Mouse (Mus musculus): ENCODE measurements around the gene Psmf1. TPM values are rescaled to one million over a fixed set of nuclear protein-coding genes. Genes with fewer than 3 reads are reported as not detected.

Gene Psmf1
- polyA plus RNA-seq, 1 experiment from 2014 or later = 45.7 TPM

- H3K9ac ChIP-seq = no peak overlapping the region
- WGBS = 78% methylated on average over 5 of the region's 5 CpGs
- no peak for ATAC-seq (ENCODE audit: low FRiP score, low read depth)
- no peaks in the 10 kb centered on the region for H3K9me3 ChIP-seq
- H3K4me3 ChIP-seq = no peak overlapping the region
- H3K27ac ChIP-seq = no peak overlapping the region
- no peaks in the 10 kb centered on the region for H3K27me3 ChIP-seq
- no peak overlapping the region for H3K4me2 ChIP-seq (replicated peaks)
- no peaks in the 10 kb centered on the region for H3K4me1 ChIP-seq
- H3K36me3 ChIP-seq = no peaks in the 10 kb centered on the region
Measured at GRCm38 (mm10) chr2:151751330-151751729, 7.3 kb upstream of the Psmf1 start.

- 37% methylated on average over 19 of the region's 19 CpGs for WGBS
- H3K9me3 ChIP-seq = no peaks in the 10 kb centered on the region
- H3K36me3 ChIP-seq = no peaks in the 10 kb centered on the region
- peak; percentile 81; the same call in 1 of the 2 replicates for ATAC-seq (ENCODE audit: low FRiP score, low read depth)
- H3K27me3 ChIP-seq = 0 out of 2 replicates have a peak, but pooled peaks cover 3% of the 10 kb centered on the region
- no peak overlapping the region for H3K27ac ChIP-seq
- H3K4me3 ChIP-seq = no peak overlapping the region
- H3K4me1 ChIP-seq = no peaks in the 10 kb centered on the region
- H3K4me2 ChIP-seq (replicated peaks) = no peak overlapping the region
- no peak overlapping the region for H3K9ac ChIP-seq
Measured at GRCm38 (mm10) chr2:151747847-151748705, 4.1 kb upstream of the Psmf1 start.

GRCm38 (mm10) chr2:151742850-151743679 is 921 bp downstream of the Psmf1 start:
- 0 out of 2 replicates have a peak, but pooled peaks cover 3% of the 10 kb centered on the region for H3K27me3 ChIP-seq
- H3K4me1 ChIP-seq = peaks cover 19% of the 10 kb centered on the region
- H3K27ac ChIP-seq = no peak overlapping the region
- no peaks in the 10 kb centered on the region for H3K36me3 ChIP-seq
- 56% methylated on average over 6 of the region's 6 CpGs for WGBS
- no peaks in the 10 kb centered on the region for H3K9me3 ChIP-seq
- no peak overlapping the region for H3K4me3 ChIP-seq
- ATAC-seq (ENCODE audit: low FRiP score, low read depth) = no peak
- H3K9ac ChIP-seq = no peak overlapping the region
- no peak overlapping the region for H3K4me2 ChIP-seq (replicated peaks)

GRCm38 (mm10) chr2:151742084-151742483 is 1.9 kb downstream of the Psmf1 start:
- WGBS = 88% methylated on average over 1 of the region's 1 CpGs
- Histone ChIP-seq H3K4me1 (peaks cover 19% of the 10 kb centered on the region), H3K36me3 (no peaks in the 10 kb centered on the region), H3K9ac (no peak overlapping the region), H3K4me2 (replicated peaks) (no peak overlapping the region), H3K4me3 (no peak overlapping the region), H3K27me3 (0 out of 2 replicates have a peak, but pooled peaks cover 3% of the 10 kb centered on the region), H3K27ac (no peak overlapping the region), H3K9me3 (no peaks in the 10 kb centered on the region)
- ATAC-seq (ENCODE audit: low FRiP score, low read depth) = no peak

- ATAC-seq (ENCODE audit: low FRiP score, low read depth) = peak; percentile 91
- peak overlapping the region; percentile 90 for H3K4me2 ChIP-seq (replicated peaks)
- H3K9me3 ChIP-seq = no peaks in the 10 kb centered on the region
- peak overlapping the region; percentile 76 for H3K27ac ChIP-seq
- H3K4me1 ChIP-seq = peaks cover 19% of the 10 kb centered on the region
- peak overlapping the region; percentile 82 for H3K4me3 ChIP-seq
- no peaks in the 10 kb centered on the region for H3K36me3 ChIP-seq
- H3K9ac ChIP-seq = peak overlapping the region; percentile 93
- 0 out of 2 replicates have a peak, but pooled peaks cover 3% of the 10 kb centered on the region for H3K27me3 ChIP-seq
- under 1% methylated on average over 61 of the region's 61 CpGs for WGBS
Measured at GRCm38 (mm10) chr2:151740741-151741526, 3.1 kb downstream of the Psmf1 start.

GRCm38 (mm10) chr2:151739505-151739904 is 4.5 kb downstream of the Psmf1 start:
- Histone ChIP-seq H3K9me3 (no peaks in the 10 kb centered on the region), H3K36me3 (peaks cover 5% of the 10 kb centered on the region), H3K4me1 (peaks cover 19% of the 10 kb centered on the region), H3K27me3 (no peaks in the 10 kb centered on the region), H3K9ac (no peak overlapping the region), H3K27ac (no peak overlapping the region), H3K4me2 (replicated peaks) (peak overlapping the region; percentile 90), H3K4me3 (peak overlapping the region; percentile 82; the same call in 1 of the 2 replicates)
- 91% methylated on average over 7 of the region's 7 CpGs for whole genome bisulfite sequencing
- no peak for ATAC-seq (ENCODE audit: low FRiP score, low read depth)

GRCm38 (mm10) chr2:151739081-151739480 is 4.9 kb downstream of the Psmf1 start:
- H3K4me1 ChIP-seq = peaks cover 19% of the 10 kb centered on the region
- no peak overlapping the region for H3K9ac ChIP-seq
- no peaks in the 10 kb centered on the region for H3K9me3 ChIP-seq
- no peak overlapping the region for H3K4me3 ChIP-seq
- H3K27me3 ChIP-seq = no peaks in the 10 kb centered on the region
- 88% methylated on average over 3 of the region's 3 CpGs for WGBS
- no peak overlapping the region for H3K27ac ChIP-seq
- no peak for ATAC-seq (ENCODE audit: low FRiP score, low read depth)
- H3K4me2 ChIP-seq (replicated peaks) = peak overlapping the region; percentile 90
- H3K36me3 ChIP-seq = peaks cover 8% of the 10 kb centered on the region

GRCm38 (mm10) chr2:151738460-151738859 is 5.5 kb downstream of the Psmf1 start:
- H3K27me3 ChIP-seq = no peaks in the 10 kb centered on the region
- ATAC-seq (ENCODE audit: low FRiP score, low read depth) = no peak
- H3K4me1 ChIP-seq = peaks cover 19% of the 10 kb centered on the region

GRCm38 (mm10) chr2:151735422-151735821 is 8.6 kb downstream of the Psmf1 start:
- H3K4me1 ChIP-seq = peaks cover 14% of the 10 kb centered on the region

More at GRCm38 (mm10) chr2:151738460-151738859, 5.5 kb downstream of the Psmf1 start:
- Histone ChIP-seq H3K9me3 (no peaks in the 10 kb centered on the region), H3K36me3 (peaks cover 13% of the 10 kb centered on the region), H3K4me2 (replicated peaks) (no peak overlapping the region), H3K4me3 (no peak overlapping the region), H3K27ac (no peak overlapping the region), H3K9ac (no peak overlapping the region)
- 90% methylated on average over 4 of the region's 4 CpGs for WGBS

GRCm38 (mm10) chr2:151733151-151733865 is 10.7 kb downstream of the Psmf1 start:
- Histone ChIP-seq H3K9me3 (no peaks in the 10 kb centered on the region), H3K4me3 (no peak overlapping the region), H3K4me2 (replicated peaks) (no peak overlapping the region), H3K36me3 (peaks cover 49% of the 10 kb centered on the region), H3K27me3 (no peaks in the 10 kb centered on the region), H3K9ac (no peak overlapping the region), H3K4me1 (no peaks in the 10 kb centered on the region), H3K27ac (no peak overlapping the region)
- no peak for ATAC-seq (ENCODE audit: low FRiP score, low read depth)
- 87% methylated on average over 8 of the region's 8 CpGs for WGBS

More at GRCm38 (mm10) chr2:151735422-151735821, 8.6 kb downstream of the Psmf1 start:
- Histone ChIP-seq H3K4me2 (replicated peaks) (no peak overlapping the region), H3K4me3 (no peak overlapping the region), H3K36me3 (peaks cover 27% of the 10 kb centered on the region), H3K9ac (no peak overlapping the region), H3K27ac (no peak overlapping the region), H3K27me3 (no peaks in the 10 kb centered on the region), H3K9me3 (no peaks in the 10 kb centered on the region)
- WGBS = 92% methylated on average over 6 of the region's 6 CpGs
- ATAC-seq (ENCODE audit: low FRiP score, low read depth) = no peak

- no peaks in the 10 kb centered on the region for H3K27me3 ChIP-seq
- H3K36me3 ChIP-seq = peaks cover 90% of the 10 kb centered on the region
- 80% methylated on average over 2 of the region's 2 CpGs for WGBS
- ATAC-seq (ENCODE audit: low FRiP score, low read depth) = no peak
- H3K27ac ChIP-seq = no peak overlapping the region
- H3K9ac ChIP-seq = no peak overlapping the region
- no peak overlapping the region for H3K4me2 ChIP-seq (replicated peaks)
- no peak overlapping the region for H3K4me3 ChIP-seq
- H3K9me3 ChIP-seq = peaks cover 6% of the 10 kb centered on the region; the same call in 1 of the 2 replicates
- H3K4me1 ChIP-seq = no peaks in the 10 kb centered on the region
Measured at GRCm38 (mm10) chr2:151724094-151724493, 19.9 kb downstream of the Psmf1 start.
